Mouse (Mus musculus): ENCODE results near the gene Pmpca.
"Not testable (repeated sequence)": the region's sequence is repeated elsewhere in the genome, so short reads cannot be mapped to it uniquely, and the experiment has no call there.

Pmpca gene

DNA sequence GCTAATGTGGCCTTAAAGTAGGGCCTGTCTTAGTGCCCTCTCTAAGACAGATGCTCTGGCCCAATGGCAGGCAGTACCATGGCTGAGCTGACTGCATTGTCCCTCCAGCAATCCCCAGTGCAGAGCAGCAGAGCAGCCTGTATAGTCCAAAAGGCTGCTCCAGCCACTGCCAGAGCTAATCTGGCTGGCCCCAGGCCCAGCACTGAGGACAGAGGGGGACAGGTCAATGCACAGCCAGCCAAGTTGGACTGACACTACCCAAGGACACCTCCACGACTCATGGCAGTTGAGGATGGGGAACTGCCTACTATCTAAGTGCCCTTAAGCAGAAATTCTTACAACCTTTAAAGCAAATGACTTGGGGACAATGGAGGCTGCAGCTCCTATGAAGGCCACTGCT is 20.6 kb upstream of the Pmpca start:
- in situ Hi-C loops (cut with MboI): no loop called here

DNA sequence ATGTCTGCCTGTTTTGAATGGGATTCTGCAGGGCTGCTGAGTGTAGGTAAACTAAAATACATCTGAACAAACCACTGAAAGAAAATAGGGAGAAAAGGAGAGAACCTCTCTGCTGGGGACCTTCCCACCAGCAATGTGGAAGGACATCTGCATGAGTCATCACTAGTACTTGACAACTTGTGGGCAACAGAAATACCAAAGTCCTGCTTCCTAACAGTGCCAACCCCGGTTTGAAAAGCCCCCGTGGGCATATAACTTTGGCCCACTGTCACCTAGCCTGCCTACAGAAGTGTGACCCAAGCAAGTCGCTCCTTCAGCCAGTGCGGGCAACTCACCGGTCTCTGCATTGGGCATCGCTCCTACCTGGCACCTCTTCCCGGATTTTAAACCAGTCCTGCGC is 16.7 kb upstream of the Pmpca start:
- in situ Hi-C loops (cut with MboI): no loop called here

DNA sequence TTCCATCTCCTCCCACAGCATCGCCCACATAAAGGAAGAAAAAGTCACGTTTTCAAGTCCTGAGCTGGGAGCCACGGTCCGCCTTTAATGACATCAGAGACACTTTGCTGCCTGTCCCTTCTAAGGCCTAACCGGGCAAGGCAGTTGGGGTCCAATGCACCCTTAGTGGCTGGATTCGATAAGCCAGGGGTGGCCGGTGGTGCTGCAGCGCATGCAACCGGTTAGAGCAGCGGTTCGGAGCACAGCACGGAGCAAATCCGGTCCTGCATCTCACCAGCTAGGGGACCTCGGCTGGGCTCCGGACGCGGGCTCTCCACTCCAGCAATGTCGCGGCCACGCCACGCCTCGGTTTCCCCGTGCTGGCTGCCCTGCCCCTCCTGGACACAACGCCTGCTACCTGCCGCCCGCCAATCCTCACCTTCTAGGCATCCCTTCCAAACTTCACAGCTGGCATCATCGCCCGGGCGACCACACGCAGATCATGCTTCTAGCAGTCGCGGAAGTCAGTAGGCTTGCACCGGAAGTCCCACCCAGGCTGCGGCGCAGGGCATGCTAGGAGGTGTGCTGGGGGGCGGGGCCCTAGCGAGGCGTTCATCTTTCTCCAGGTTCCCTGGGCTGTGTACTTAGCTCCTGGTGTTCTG is 8.9 kb upstream of the Pmpca start, which contains the start of gene Snapc4:
Gene Snapc4 (minus strand): TSS at position 523 of the 641 bp plus-strand sequence.
- in situ Hi-C loops (cut with MboI): no loop called here

DNA sequence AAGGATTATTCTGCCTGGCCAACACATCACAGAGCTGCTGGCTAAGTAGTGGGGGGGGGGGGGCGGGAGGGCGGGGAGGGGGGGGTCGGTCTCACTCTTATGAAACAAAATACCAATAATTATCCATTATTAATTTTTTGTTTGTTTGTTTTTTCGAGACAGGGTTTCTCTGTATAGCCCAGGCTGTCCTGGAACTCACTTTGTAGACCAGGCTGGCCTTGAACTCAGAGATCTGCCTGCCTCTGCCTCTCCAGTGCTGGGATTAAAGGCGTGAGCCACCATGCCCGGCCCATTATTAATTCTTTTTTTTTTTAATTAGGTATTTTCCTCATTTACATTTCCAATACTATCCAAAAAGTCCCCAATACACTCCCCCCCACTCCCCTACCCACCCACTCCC is 8.3 kb upstream of the Pmpca start:
- in situ Hi-C loops (cut with MboI): not testable (repeated sequence)

- in situ Hi-C loops (cut with MboI): no loop called here
These were observed 1.4 kb upstream of the Pmpca start for GRCm38 (mm10) chr2:26387713-26388112.

GRCm38 (mm10) chr2:26388682-26389153 is 421 bp upstream of the Pmpca start:
- in situ Hi-C loops (cut with MboI): no loop called here

DNA sequence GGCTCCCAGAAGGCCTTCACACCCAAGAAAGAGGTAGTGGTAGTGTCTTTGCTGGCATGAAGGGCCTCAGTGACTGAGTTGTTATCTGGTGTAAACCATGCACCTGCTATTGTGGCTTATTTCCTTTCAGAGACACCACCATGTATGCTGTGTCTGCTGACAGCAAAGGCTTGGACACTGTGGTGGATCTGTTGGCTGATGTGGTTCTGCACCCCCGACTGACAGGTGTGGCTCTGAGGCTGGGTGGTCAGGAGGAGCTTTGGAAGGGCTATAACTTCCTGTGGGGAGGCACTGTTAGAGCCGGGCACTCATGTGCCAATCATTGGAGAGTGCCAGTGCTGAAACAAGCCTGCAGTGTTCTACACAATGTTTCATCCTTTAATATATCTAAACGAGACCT is 1.8 kb downstream of the Pmpca start:
- in situ Hi-C loops (cut with MboI): no loop called here

GRCm38 (mm10) chr2:26391617-26392016 is 2.5 kb downstream of the Pmpca start:
- in situ Hi-C loops (cut with MboI): no loop called here

DNA sequence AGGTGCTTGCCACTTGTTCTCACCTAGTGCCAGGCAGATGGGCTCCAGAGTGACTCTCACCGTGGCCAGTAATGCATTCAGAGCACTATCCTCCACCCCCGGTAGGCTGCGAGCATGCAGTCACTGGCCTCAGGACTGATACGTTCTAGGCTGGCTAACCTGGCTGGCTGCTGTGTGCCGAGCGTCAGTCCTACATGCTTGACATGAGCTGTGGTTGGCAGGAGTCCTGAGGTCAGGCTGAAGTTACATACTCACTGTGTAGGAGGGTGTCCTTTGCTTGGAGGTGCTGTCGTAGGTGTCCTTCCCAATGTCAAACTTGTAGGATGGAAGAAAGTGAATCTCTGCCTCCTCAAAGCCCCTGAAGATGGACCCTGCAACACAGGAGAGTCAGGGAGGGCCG is 9.8 kb downstream of the Pmpca start:
- in situ Hi-C loops (cut with MboI): no loop called here

- in situ Hi-C loops (cut with MboI): no loop called here
These were observed 10.5 kb downstream of the Pmpca start for GRCm38 (mm10) chr2:26399647-26400046.

DNA sequence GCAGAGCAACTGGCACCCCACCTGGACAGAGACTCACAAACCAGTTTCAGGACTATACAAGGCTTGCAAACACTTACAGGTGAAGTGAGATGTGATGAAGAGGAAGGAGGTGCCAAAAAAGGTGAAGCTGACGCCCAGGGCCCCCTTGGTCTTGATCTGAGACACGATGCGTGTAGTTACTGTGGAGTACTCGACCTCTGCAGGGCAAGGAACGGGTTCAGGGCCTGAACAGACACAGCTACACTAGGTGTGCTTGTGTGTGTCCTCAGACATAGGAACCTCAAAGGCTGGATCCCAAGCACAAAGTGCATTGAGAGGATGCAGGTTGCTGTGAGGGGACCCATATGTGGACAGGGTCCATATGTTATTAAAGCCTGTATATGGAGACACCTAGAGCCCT is 11.2 kb downstream of the Pmpca start:
- in situ Hi-C loops (cut with MboI): no loop called here

- in situ Hi-C loops (cut with MboI): no loop called here
These were observed 11.9 kb downstream of the Pmpca start for GRCm38 (mm10) chr2:26401023-26401422.

GRCm38 (mm10) chr2:26402265-26402664 is 13.1 kb downstream of the Pmpca start:
- in situ Hi-C loops (cut with MboI): no loop called here

GRCm38 (mm10) chr2:26403306-26403705 is 14.2 kb downstream of the Pmpca start:
- in situ Hi-C loops (cut with MboI): no loop called here

DNA sequence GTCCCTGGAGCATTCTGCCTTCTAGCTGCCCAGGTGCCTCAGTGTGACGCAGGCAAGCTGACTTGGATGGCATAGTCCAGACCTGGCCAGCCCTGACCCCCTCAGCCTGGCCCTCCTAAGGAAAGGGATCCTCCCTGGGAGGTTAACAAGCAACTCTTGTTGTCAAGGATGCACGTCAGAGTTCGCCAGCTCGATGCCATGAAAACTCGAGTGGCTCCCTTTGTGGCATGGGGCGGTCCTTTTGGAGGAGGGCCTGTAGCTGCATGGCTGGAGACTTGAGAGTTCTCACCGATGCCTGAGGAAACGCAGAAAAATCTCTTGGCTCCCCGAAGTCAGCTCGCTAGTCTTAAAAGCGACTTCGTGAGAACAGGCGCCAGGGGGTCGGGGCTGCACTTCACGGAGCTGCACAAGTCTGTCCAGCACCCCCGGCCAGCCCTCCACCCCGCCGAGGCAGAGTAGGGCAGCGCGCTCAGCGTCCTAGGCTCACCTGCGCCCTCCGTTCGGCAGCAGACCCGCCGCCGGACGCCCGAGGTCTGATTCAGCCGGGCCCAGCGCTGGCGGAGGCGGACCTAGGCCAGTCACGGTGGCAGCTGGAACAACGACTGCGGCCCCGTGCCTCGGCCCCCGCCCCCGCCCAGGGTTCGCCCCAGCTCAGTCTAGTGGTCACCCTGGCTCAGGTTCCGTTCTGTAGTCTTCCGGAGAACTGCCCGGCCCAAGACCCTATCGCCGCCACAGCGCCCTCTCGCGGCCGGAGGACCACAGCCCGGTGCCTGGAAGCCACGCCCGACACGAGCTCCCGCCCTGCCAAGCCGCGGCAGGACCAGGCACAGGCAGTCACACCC is 19.6 kb downstream of the Pmpca start, which contains the start of gene Inpp5e:
Gene Inpp5e (minus strand): TSS at position 689 of the 842 bp plus-strand sequence.
- in situ Hi-C loops (cut with MboI): no loop called here

- in situ Hi-C loops (cut with MboI): no loop called here
These were observed 20.2 kb downstream of the Pmpca start for GRCm38 (mm10) chr2:26409362-26409761.

DNA sequence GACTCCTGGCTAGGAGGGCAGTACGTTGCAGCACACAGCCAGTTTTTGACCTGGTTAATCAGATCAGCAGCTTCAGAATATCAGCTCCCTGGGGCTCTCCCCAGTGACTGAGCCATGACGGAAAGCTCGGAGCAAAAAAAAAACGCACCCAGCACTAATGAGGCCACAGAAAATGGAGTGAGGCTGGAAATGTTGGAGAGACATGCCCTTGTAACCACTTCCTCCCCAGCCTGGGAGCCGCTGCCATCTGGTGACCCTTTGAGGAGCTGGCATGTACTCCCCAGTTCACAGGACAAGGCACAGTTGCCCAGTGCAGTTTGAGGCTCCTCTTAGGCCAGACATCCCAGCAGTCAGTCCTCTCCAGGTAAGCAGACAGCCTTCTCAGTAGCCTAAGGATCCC is 21.0 kb downstream of the Pmpca start:
- in situ Hi-C loops (cut with MboI): no loop called here

- in situ Hi-C loops (cut with MboI): no loop called here
These were observed 21.8 kb downstream of the Pmpca start for GRCm38 (mm10) chr2:26410931-26411411.

DNA sequence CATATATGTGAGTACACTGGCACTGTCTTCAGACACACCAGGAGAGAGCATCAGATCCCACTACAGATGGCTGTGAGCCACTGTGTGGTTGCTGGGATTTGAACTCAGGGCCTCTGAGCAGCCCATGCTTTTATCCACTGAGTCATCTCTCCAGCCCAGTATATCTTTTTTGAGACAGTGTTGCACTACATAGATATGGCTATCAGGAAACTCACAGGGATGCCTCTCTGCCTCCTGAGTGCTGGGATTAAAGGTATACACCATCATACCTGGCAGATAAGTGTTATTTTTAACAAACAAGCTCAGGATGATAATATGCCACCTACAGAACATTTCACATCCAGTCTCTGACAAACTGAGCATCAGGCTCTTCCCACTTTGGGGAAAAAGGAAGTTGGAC is 27.9 kb downstream of the Pmpca start:
- in situ Hi-C loops (cut with MboI): no loop called here

GRCm38 (mm10) chr2:26418120-26418519 is 29.0 kb downstream of the Pmpca start:
- in situ Hi-C loops (cut with MboI): no loop called here

DNA sequence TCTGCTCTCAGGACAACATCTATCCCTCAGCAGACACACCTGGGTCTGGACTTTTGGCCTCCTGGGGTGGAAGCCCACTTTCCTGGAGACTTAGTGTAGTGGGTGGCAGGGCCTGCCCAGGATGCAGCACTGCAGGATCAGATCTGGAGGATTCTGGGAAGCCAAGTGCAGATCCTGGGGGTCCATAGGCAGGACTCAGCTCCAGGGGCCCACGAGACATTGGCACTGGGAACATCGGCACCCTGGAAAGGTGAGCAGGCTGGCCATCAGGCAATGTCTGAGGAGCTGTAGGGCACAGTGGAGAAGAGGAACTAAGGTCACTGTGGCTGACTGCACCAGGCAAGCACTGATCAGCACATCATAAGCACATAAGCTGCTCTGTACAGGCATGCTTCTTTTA is 32.8 kb downstream of the Pmpca start:
- in situ Hi-C loops (cut with MboI): no loop called here

- in situ Hi-C loops (cut with MboI): no loop called here
These were observed 33.9 kb downstream of the Pmpca start for GRCm38 (mm10) chr2:26423086-26423485.

- in situ Hi-C loops (cut with MboI): no loop called here
These were observed 35.4 kb downstream of the Pmpca start for GRCm38 (mm10) chr2:26424541-26424940.

Data from mature B cell (primary cell).